Mouse (Mus musculus) erythroid progenitor cell, adult 5-6 weeks (primary cell): ENCODE data around the gene Pts. TPM values are rescaled to one million over a fixed set of nuclear protein-coding genes. Genes with fewer than 3 reads are reported as not detected.

Source experiments
- ATAC-seq: replicated peaks from 2 replicates; pipeline ENCODE4 v1.8.0; 2016; ENCODE audit warnings: moderate number of reproducible peaks, mild to moderate bottlenecking, moderate TSS enrichment, inconsistent platforms; ENCODE audit not compliant: poor library complexity, low FRiP score, severe bottlenecking
- total RNA-seq, 2 experiments: library from RNA; stranded (forward) in 1 of 2; stranded (reverse) in 1 of 2; fragments of 150-400 nt in 1 of 2; fragments of 186-747, 209-891 nt in 1 of 2; gene quantifications; 2 replicates each; pipeline versions ENCODE4 v1.2.3 to v1.2.4; 2015 to 2017; ENCODE audit warnings: low replicate concordance in 2 of 2

The Pts gene
- total RNA-seq (2015; ENCODE audit: low replicate concordance) (37.3 and 40.0 TPM in 2 replicates), total RNA-seq (2017; ENCODE audit: low replicate concordance) (3.7 and 17.7 TPM in 2 replicates)

GRCm38 (mm10) chr9:50528293-50528892, at the start of gene Pts:
Pts (minus strand) TSS chr9:50528724.
- peak; percentile 92 for ATAC-seq

- no peak for ATAC-seq
These were observed 41.3 kb upstream of the Pts start for GRCm38 (mm10) chr9:50569599-50570525.

GRCm38 (mm10) chr9:50567881-50568280, 39.4 kb upstream of the Pts start:
- ATAC-seq: no peak

DNA sequence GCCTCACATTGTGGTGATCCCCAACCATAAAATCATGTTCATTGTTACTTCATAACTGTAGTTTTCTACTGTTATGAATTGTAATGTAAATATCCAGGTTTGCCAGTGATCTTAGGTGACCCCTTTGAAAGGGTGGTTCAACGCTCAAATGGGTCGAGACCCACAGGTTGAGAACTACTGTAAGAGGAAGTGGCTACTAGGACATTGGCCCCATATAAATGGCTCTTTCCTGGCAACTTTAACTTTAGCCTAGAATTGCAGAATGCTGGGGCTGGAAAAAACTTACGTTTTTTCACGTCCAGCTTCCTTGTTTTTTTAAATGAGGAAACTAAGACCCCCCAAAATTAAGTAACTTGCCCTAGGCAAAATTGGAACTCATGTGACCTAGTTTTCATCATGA, 38.8 kb upstream of the Pts start:
- ATAC-seq: no peak

DNA sequence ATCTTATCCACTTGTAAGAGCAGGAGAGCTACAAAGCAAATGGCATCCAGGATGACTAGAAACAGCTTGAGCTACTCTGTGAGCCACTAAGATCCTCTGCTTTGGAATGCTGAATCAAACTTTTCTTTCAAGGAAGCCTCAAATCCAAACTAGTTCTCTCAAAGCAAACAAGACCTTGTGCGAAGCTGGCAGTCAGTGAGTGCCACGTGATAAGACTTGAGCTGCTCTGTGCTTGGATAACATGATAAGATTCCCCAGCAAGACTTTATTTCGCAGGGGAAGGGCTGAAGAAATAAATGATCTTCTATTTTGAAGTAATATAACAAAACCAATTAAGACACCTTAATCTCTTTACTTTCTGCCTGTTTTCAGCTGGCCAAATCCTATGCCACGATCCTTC, 37.4 kb upstream of the Pts start:
- no peak for ATAC-seq

- no peak for ATAC-seq
These were observed 36.6 kb upstream of the Pts start for GRCm38 (mm10) chr9:50565173-50565572.

- ATAC-seq: no peak
These were observed 33.4 kb upstream of the Pts start for GRCm38 (mm10) chr9:50561918-50562360.

- ATAC-seq: no peak
These were observed 32.8 kb upstream of the Pts start, which contains the start of gene Tex12 for GRCm38 (mm10) chr9:50561145-50561917. Tex12 (minus strand) TSS chr9:50561325.

GRCm38 (mm10) chr9:50555094-50555446, 26.5 kb upstream of the Pts start, which contains the start of gene Bco2:
Bco2 (minus strand) TSS chr9:50555181.
- no peak for ATAC-seq

DNA sequence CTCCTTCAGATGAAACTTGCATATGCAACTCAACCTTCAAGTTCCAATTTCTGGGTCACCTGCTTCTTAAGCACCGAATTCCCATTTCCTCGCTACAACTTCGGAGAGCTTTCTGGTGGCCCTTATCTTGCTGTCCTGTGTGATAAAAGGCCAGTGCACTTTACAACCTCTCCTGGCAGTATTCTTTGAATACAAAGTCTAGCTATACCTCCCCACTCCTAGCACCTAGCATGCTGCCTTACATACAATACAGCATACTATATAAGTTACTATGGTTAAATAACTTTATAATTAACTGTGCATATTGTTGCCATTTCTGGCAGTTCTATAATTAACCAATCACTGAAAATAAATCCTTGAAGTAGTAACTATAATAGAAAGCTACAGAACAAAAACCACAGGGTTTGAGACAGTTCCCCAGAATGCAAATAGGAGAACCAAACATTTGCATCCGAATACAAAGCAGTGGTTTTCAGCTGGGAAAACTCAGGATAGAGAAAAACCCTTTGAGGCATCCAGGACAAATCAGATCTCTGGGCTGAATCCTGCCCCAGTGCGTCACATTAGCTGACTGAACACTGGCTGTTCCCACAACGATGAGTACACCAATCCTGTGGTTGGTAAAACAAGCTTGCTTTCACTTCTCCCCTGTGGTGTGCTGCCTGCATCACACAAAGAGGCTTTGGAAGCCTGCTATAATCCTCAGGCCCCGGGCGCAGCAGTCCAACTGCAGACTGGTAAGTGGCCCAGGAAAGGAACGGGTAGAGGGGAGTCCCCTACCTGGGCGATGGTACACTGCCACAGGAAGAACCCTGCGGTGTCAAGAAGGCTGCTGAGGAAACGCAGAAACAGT, 25.9 kb upstream of the Pts start, which contains the start of gene Il18:
Il18 (plus strand) TSS at position 587 of the 853 bp plus-strand sequence.
- no peak for ATAC-seq

GRCm38 (mm10) chr9:50553547-50553946, 25.0 kb upstream of the Pts start:
- ATAC-seq: no peak

DNA sequence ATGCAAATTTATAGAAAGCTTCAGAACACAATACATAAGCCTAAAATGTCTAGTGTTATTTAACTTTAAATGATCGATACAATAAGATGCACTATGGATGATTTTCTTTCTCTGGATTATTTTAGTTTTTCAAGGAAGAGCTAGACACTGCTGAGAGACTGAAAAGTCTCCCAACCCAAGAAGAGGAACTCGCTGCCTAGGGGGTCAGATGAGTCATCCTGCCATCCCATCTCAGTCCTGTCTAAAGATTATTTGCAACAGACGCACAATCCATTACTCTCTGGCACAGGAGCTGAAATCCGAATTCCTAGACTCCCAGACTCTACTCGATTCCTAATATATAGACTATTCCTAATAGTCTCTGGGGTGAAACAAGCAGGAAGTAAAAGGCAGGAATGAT, 23.7 kb upstream of the Pts start:
- no peak for ATAC-seq

GRCm38 (mm10) chr9:50548936-50549335, 20.4 kb upstream of the Pts start:
- no peak for ATAC-seq

- no peak for ATAC-seq
These were observed 19.4 kb upstream of the Pts start for GRCm38 (mm10) chr9:50547859-50548478.

- no peak for ATAC-seq
These were observed 13.9 kb upstream of the Pts start for GRCm38 (mm10) chr9:50542401-50542800.

DNA sequence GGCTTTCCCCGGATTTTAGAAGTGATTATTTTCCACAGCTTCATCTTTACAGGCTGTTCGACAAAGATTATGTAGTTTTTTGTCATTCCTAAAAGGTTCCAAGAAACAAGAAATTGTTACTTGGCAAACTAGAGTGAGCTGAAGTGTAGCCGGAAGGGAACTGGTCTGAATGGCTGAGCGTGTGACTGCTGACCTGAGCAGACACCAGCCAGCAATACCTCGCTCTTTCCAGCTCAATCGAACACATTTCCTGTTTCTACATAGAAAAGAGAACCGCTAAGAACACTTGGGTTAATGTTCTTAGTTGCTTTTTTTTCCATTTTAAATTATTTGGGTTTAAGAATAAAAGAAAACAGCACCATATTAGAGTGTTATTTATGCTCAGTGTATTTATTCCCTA, 11.6 kb upstream of the Pts start:
- ATAC-seq: no peak

- no peak for ATAC-seq
These were observed 8.8 kb upstream of the Pts start for GRCm38 (mm10) chr9:50537295-50537694.

GRCm38 (mm10) chr9:50536603-50537135, 8.1 kb upstream of the Pts start:
- ATAC-seq: no peak

DNA sequence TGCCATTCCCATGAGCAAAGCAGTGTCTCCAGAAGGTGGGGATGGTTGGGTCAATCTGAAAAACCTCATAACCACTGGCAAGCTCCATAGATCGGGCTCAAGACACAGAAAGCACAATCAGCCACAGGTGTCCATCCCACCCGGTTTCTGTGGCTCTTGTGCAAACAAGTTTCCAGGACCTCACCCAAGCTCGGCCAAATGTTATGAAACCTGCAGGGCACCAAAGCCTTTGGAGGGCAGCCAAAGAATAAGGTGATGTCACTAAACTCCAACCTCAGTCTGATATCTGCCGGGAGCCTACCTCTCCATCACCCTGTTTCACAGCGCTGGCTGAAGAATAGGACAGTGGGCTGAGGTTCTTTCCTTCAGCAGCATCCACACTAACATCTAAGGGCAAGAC, 7.4 kb upstream of the Pts start:
- no peak for ATAC-seq
